22 mouse cellular contexts compared by ENCODE assay signal in the genomic region with DNA sequence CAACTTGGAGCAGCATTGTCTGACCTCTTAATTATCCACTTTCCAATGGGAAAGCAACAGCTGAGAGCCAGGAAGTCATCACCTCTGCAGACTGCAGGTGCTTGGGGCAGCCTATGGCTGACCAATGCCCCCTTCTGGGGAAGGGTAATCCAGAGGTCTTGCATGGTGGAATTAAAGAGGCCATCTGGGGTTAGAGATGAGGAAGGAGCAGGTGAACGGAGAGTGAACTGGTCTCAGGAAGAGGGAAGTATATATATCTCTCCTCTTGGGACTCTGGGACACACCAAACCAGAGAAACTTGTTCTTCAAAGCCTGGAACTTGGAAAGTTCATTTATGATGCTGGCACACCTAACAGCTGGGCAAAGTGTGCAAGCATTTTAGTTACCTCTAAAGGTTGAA. TPM values are rescaled to one million over a fixed set of nuclear protein-coding genes. Genes with fewer than 3 reads are reported as not detected.
DNase-seq lines count a peak whose midpoint lies in the region; ATAC-seq lines count a peak whose summit lies in the region.
"Had no signal": no experiment of that assay in that cellular context is flagged by ENCODE, and none has a peak within 500 bp of the region (broad histone marks: within the 10 kb centered on the region; RNA-seq: fewer than 3 reads in every experiment).

No protein-coding gene starts in this region.

- H3K27me3 ChIP-seq in kidney, embryonic 14.5 days (ENCODE audit: control insufficient read depth, insufficient read depth, low read length), result peaks cover 29% of the 10 kb centered on the region
- peaks cover 12% of the 10 kb centered on the region for H3K27me3 ChIP-seq in intestine, embryonic 15.5 days (replicated peaks)
- peaks cover 18% of the 10 kb centered on the region for H3K27me3 ChIP-seq in stomach, embryonic 15.5 days (replicated peaks)
- peaks cover 31% of the 10 kb centered on the region for H3K27me3 ChIP-seq in forebrain, embryonic 13.5 days
- H3K27me3 ChIP-seq in midbrain, embryonic 14.5 days (ENCODE audit: control insufficient read depth, insufficient read depth, low read length), result peaks cover 7% of the 10 kb centered on the region; the same call in 1 of the 2 replicates

- no peaks in the 10 kb centered on the region for H3K9me3 ChIP-seq in kidney, embryonic 14.5 days (ENCODE audit: control insufficient read depth, low read length)
- no peaks in the 10 kb centered on the region for H3K9me3 ChIP-seq in intestine, embryonic 15.5 days
- H3K9me3 ChIP-seq in stomach, embryonic 15.5 days, result no peaks in the 10 kb centered on the region
- no peaks in the 10 kb centered on the region for H3K9me3 ChIP-seq in forebrain, embryonic 13.5 days (replicated peaks)
- H3K9me3 ChIP-seq in midbrain, embryonic 14.5 days (ENCODE audit: control insufficient read depth, low read length), result no peaks in the 10 kb centered on the region
- H3K9me3 ChIP-seq: embryonic facial prominence, embryonic 15.5 days; forebrain, embryonic 10.5 days; heart, embryonic 15.5 days; limb, embryonic 15.5 days had no signal

- H3K4me3 ChIP-seq in kidney, embryonic 14.5 days (ENCODE audit: low read length), result no peak overlapping the region
- H3K4me3 ChIP-seq in intestine, embryonic 15.5 days (replicated peaks), result peak overlapping the region; percentile 38
- peak overlapping the region; percentile 27 for H3K4me3 ChIP-seq in stomach, embryonic 15.5 days (replicated peaks)
- H3K4me3 ChIP-seq in forebrain, embryonic 13.5 days, result no peak overlapping the region
- H3K4me3 ChIP-seq in midbrain, embryonic 14.5 days (replicated peaks; ENCODE audit: low read depth, low read length), result no peak overlapping the region
- H3K4me3 ChIP-seq: gastrocnemius, adult 2 months; heart, adult 2 months; heart, embryonic 15.5 days had no signal

- no peaks in the 10 kb centered on the region for H3K36me3 ChIP-seq in kidney, embryonic 14.5 days (ENCODE audit: control insufficient read depth, insufficient read depth, low read length)
- no peaks in the 10 kb centered on the region for H3K36me3 ChIP-seq in intestine, embryonic 15.5 days
- no peaks in the 10 kb centered on the region for H3K36me3 ChIP-seq in stomach, embryonic 15.5 days
- H3K36me3 ChIP-seq in forebrain, embryonic 13.5 days (ENCODE audit: poor library complexity, severe bottlenecking), result no peaks in the 10 kb centered on the region
- H3K36me3 ChIP-seq in midbrain, embryonic 14.5 days (ENCODE audit: control insufficient read depth, insufficient read depth, low read length), result no peaks in the 10 kb centered on the region
- H3K36me3 ChIP-seq: embryonic facial prominence, embryonic 15.5 days; forebrain, embryonic 10.5 days; heart, embryonic 15.5 days; limb, embryonic 15.5 days had no signal

- H3K27ac ChIP-seq in kidney, embryonic 14.5 days (ENCODE audit: low read depth, low read length), result no peak overlapping the region
- H3K27ac ChIP-seq in intestine, embryonic 15.5 days, result peak overlapping the region; percentile 27
- no peak overlapping the region for H3K27ac ChIP-seq in stomach, embryonic 15.5 days
- H3K27ac ChIP-seq in forebrain, embryonic 13.5 days, result no peak overlapping the region
- H3K27ac ChIP-seq in midbrain, embryonic 14.5 days (replicated peaks; ENCODE audit: low read depth, low read length), result no peak overlapping the region
- H3K27ac ChIP-seq: embryonic facial prominence, embryonic 15.5 days; forebrain, embryonic 10.5 days; gastrocnemius, adult 2 months; heart, adult 2 months; heart, embryonic 15.5 days; limb, embryonic 15.5 days had no signal

- no peak for ATAC-seq in kidney, embryonic 14.5 days (ENCODE audit: low FRiP score, low TSS enrichment)
- ATAC-seq in intestine, embryonic 15.5 days, result peak; percentile 65
- ATAC-seq in stomach, embryonic 15.5 days (ENCODE audit: insufficient read depth, low FRiP score, low read depth), result no peak
- ATAC-seq in forebrain, embryonic 13.5 days, result no peak
- ATAC-seq in midbrain, embryonic 14.5 days (ENCODE audit: low FRiP score, low TSS enrichment), result no peak
- ATAC-seq: hindbrain, embryonic 16.5 days had no signal

- peak; percentile 37 for DNase-seq in kidney, adult 18-20 months
- DNase-seq in kidney, postnatal 10 days, result peak; percentile 25
- DNase-seq in midbrain, embryonic 14.5 days, result no peak
- DNase-seq in thymus, postnatal 0 days (ENCODE audit: low spot score), result no peak
- DNase-seq: adrenal gland, postnatal 36 days; cerebellum, adult 18-20 months; cerebellum, postnatal 36 days; gastrocnemius, adult 2 months; heart, adult 2 months; heart, postnatal 4 days; layer of hippocampus, postnatal 36 days; lung, postnatal 36 days; thymus, adult 2 months had no signal

- H3K9ac ChIP-seq in kidney, embryonic 14.5 days (ENCODE audit: low read depth, low read length), result no peak overlapping the region
- H3K9ac ChIP-seq in intestine, embryonic 15.5 days, result no peak overlapping the region
- no peak overlapping the region for H3K9ac ChIP-seq in stomach, embryonic 15.5 days
- H3K9ac ChIP-seq in forebrain, embryonic 13.5 days, result no peak overlapping the region
- H3K9ac ChIP-seq in midbrain, embryonic 14.5 days (replicated peaks; ENCODE audit: low read length), result no peak overlapping the region
- H3K9ac ChIP-seq: embryonic facial prominence, embryonic 15.5 days; heart, embryonic 15.5 days; limb, embryonic 15.5 days had no signal

- no peak overlapping the region for H3K4me2 ChIP-seq in kidney, embryonic 14.5 days (replicated peaks; ENCODE audit: low read depth, low read length)
- H3K4me2 ChIP-seq in intestine, embryonic 15.5 days (replicated peaks), result peak overlapping the region; percentile 52
- H3K4me2 ChIP-seq in stomach, embryonic 15.5 days, result peak overlapping the region; percentile 43; the same call in 1 of the 2 replicates
- H3K4me2 ChIP-seq in forebrain, embryonic 13.5 days, result no peak overlapping the region
- H3K4me2 ChIP-seq in midbrain, embryonic 14.5 days (ENCODE audit: low read length), result no peak overlapping the region

- no peaks in the 10 kb centered on the region for H3K4me1 ChIP-seq in kidney, embryonic 14.5 days (ENCODE audit: control insufficient read depth, insufficient read depth, low read length)
- H3K4me1 ChIP-seq in intestine, embryonic 15.5 days (replicated peaks), result no peaks in the 10 kb centered on the region
- no peaks in the 10 kb centered on the region for H3K4me1 ChIP-seq in stomach, embryonic 15.5 days
- 0 out of 2 replicates have a peak, but pooled peaks cover 5% of the 10 kb centered on the region for H3K4me1 ChIP-seq in forebrain, embryonic 13.5 days
- H3K4me1 ChIP-seq in midbrain, embryonic 14.5 days (ENCODE audit: control insufficient read depth, insufficient read depth, low read length), result no peaks in the 10 kb centered on the region
- H3K4me1 ChIP-seq: heart, embryonic 15.5 days had no signal

- WGBS in kidney, embryonic 14.5 days, result 38% methylated on average over 1 of the region's 1 CpGs
- WGBS in intestine, embryonic 15.5 days, result 44% methylated on average over 1 of the region's 1 CpGs
- 34% methylated on average over 1 of the region's 1 CpGs for WGBS in stomach, embryonic 15.5 days
- WGBS in forebrain, embryonic 13.5 days, result 59% methylated on average over 1 of the region's 1 CpGs
- WGBS in midbrain, embryonic 14.5 days, result 56% methylated on average over 1 of the region's 1 CpGs

RNA-seq across cellular contexts. Expression of a gene that starts 0.9 kb away (rescaled TPM):
- 1.3 and 5.1 TPM in 2 replicates for polyA plus RNA-seq in kidney, embryonic 14.5 days (2014; fragmentation: Nextera tagmentation; extraction: Ambion mirVana)
- 52.1 and 61.9 TPM in 2 replicates for polyA plus RNA-seq in intestine, embryonic 15.5 days (2015; fragmentation: Nextera tagmentation; extraction: Ambion mirVana)
- 11.9 and 12.5 TPM in 2 replicates for polyA plus RNA-seq in stomach, embryonic 15.5 days (2015; fragmentation: Nextera tagmentation; extraction: Ambion mirVana)
- polyA plus RNA-seq in forebrain, embryonic 13.5 days (2015; fragmentation: Nextera tagmentation; extraction: Ambion mirVana), result 0.04 TPM in 1 of 2 replicates, not detected in the other
- not detected in 2 replicates for polyA plus RNA-seq in midbrain, embryonic 14.5 days (2014; fragmentation: Nextera tagmentation; extraction: Ambion mirVana)
- polyA plus RNA-seq in thymus, postnatal 0 days (2015; fragmentation: Nextera tagmentation; extraction: Ambion mirVana), result 0.12 and 0.38 TPM in 2 replicates
- polyA plus RNA-seq: forebrain, embryonic 10.5 days; heart, embryonic 15.5 days had no signal

Comparison
In these comparisons a context has a peak if more than half of its experiments do, and no peak if none do; other contexts are left out.
1. DNase-seq: peak in kidney, adult 18-20 months (single experiment) and kidney, postnatal 10 days (single experiment); none in midbrain, embryonic 14.5 days (single experiment) and thymus, postnatal 0 days (single experiment).
2. H3K4me2 ChIP-seq: peak in intestine, embryonic 15.5 days (single experiment) and stomach, embryonic 15.5 days (single experiment); none in kidney, embryonic 14.5 days (single experiment), forebrain, embryonic 13.5 days (single experiment) and midbrain, embryonic 14.5 days (single experiment).
3. H3K4me3 ChIP-seq: peak in intestine, embryonic 15.5 days (single experiment) and stomach, embryonic 15.5 days (single experiment); none in kidney, embryonic 14.5 days (single experiment), forebrain, embryonic 13.5 days (single experiment) and midbrain, embryonic 14.5 days (single experiment).